Mouse (Mus musculus) forebrain, postnatal 0 days (tissue): ENCODE data around the gene Slf2. TPM values are rescaled to one million over a fixed set of nuclear protein-coding genes. Genes with fewer than 3 reads are reported as not detected.

Source experiments
- ATAC-seq: fragments of 200-750 bp; cut with Nextera tagmentation; 2 replicates; pipeline ENCODE4 v1.8.0; 2017; ENCODE audit warnings: mild to moderate bottlenecking, moderate library complexity
- DNase-seq: peaks from one replicate; pipeline ENCODE4 v3.0.0-alpha.2; 2015
- H3K27ac ChIP-seq: fragments of 300-500 bp; sonication (generic); 2 replicates; pipeline ENCODE4 v1.5.1; 2014; ENCODE audit warnings: low read depth, mild to moderate bottlenecking, antibody characterized with exemption, low read length, moderate library complexity, mixed read lengths
- H3K27me3 ChIP-seq: fragments of 300-500 bp; sonication (generic); 2 replicates; pipeline ENCODE4 v1.6.1; 2014; ENCODE audit warnings: mild to moderate bottlenecking, low read length, mixed read lengths; ENCODE audit not compliant: insufficient read depth
- H3K36me3 ChIP-seq: fragments of 300-500 bp; sonication (generic); 2 replicates; pipeline ENCODE4 v1.6.1; 2014; ENCODE audit warnings: mild to moderate bottlenecking, moderate library complexity; ENCODE audit not compliant: insufficient read depth
- H3K4me1 ChIP-seq: fragments of 300-500 bp; sonication (generic); 2 replicates; pipeline ENCODE4 v1.6.1; 2014; ENCODE audit warnings: antibody characterized with exemption; ENCODE audit not compliant: insufficient read depth
- H3K4me2 ChIP-seq: fragments of 300-500 bp; sonication (generic); 2 replicates; pipeline ENCODE4 v1.6.1; 2014; ENCODE audit warnings: low read depth, mild to moderate bottlenecking, moderate library complexity
- H3K4me3 ChIP-seq: fragments of 300-500 bp; sonication (generic); 2 replicates; pipeline ENCODE4 v1.5.1; 2014; ENCODE audit warnings: low read depth, low read length, mixed read lengths
- H3K9ac ChIP-seq: fragments of 300-500 bp; sonication (generic); 2 replicates; pipeline ENCODE4 v1.6.1; 2014; ENCODE audit warnings: mild to moderate bottlenecking
- H3K9me3 ChIP-seq: fragments of 300-500 bp; sonication (generic); 2 replicates; pipeline ENCODE4 v1.6.1; 2016; ENCODE audit warnings: low read length
- CTCF ChIP-seq: sonication (generic); IDR thresholded peaks from 2 replicates; pipeline ENCODE4 v1.5.1; 2016; ENCODE audit warnings: antibody characterized with exemption, control low read depth, low read depth
- WGBS: fragments of 180-500 bp; shearing (Covaris S2); extraction: QIAGEN DNeasy Blood & Tissue Kit; methylation state at CpG from one replicate; pipeline ENCODE4 v1.1.7; 2014; 5-methylcytosine and 5-hydroxymethylcytosine counted together
- polyA plus RNA-seq: library from polyadenylated mRNA; unstranded; fragments of >200 nt; fragmentation: Nextera tagmentation; extraction: Ambion mirVana; gene quantifications from 2 replicates; pipeline ENCODE4 v1.2.1, GENCODE M21; 2015
- total RNA-seq: library from RNA; depleted of rRNA; stranded (reverse); fragments of >200 nt; gene quantifications from 2 replicates; pipeline ENCODE4 v1.2.3, GENCODE M21; 2014

The Slf2 gene
- total and polyA plus RNA-seq, 2 experiments from 2014 or later: 16.1 to 50.0 TPM

- H3K36me3 ChIP-seq: peaks cover 18% of the 10 kb centered on the region
- H3K4me1 ChIP-seq: peaks cover 15% of the 10 kb centered on the region
- H3K9ac ChIP-seq: 0 out of 2 replicates have a peak overlapping the region, but pooled peaks have one; percentile 25
- peak overlapping the region; percentile 60 for H3K4me2 ChIP-seq
- H3K27ac ChIP-seq: no peak overlapping the region
- H3K4me3 ChIP-seq: peak overlapping the region; percentile 65
- no peak for DNase-seq
- H3K27me3 ChIP-seq: no peaks in the 10 kb centered on the region
- no peaks in the 10 kb centered on the region for H3K9me3 ChIP-seq
- WGBS: 55% methylated on average over 5 of the region's 5 CpGs
- no peak for ATAC-seq
- TF ChIP-seq CTCF: no peak
These were observed 1.1 kb downstream of the Slf2 start for GRCm38 (mm10) chr19:44932051-44932450.

GRCm38 (mm10) chr19:44933136-44933535 is 2.2 kb downstream of the Slf2 start:
- DNase-seq (no peak), ATAC-seq (no peak)
- no peaks in the 10 kb centered on the region for H3K27me3 ChIP-seq
- no peak overlapping the region for H3K4me2 ChIP-seq
- TF ChIP-seq CTCF: 0 out of 2 replicates have a peak, but pooled peaks have one; percentile 12
- H3K4me3 ChIP-seq: no peak overlapping the region
- H3K36me3 ChIP-seq: peaks cover 18% of the 10 kb centered on the region
- no peak overlapping the region for H3K9ac ChIP-seq
- H3K27ac ChIP-seq: no peak overlapping the region
- no peaks in the 10 kb centered on the region for H3K9me3 ChIP-seq
- 71% methylated on average over 1 of the region's 1 CpGs for WGBS
- H3K4me1 ChIP-seq: peaks cover 15% of the 10 kb centered on the region

GRCm38 (mm10) chr19:44959633-44960032 is 28.7 kb downstream of the Slf2 start:
- H3K27me3 ChIP-seq: no peaks in the 10 kb centered on the region
- no peak for ATAC-seq
- H3K9me3 ChIP-seq: no peaks in the 10 kb centered on the region
- H3K4me2 ChIP-seq: no peak overlapping the region
- no peak overlapping the region for H3K9ac ChIP-seq
- H3K4me3 ChIP-seq: no peak overlapping the region
- no peaks in the 10 kb centered on the region for H3K4me1 ChIP-seq
- no peak overlapping the region for H3K27ac ChIP-seq
- no peak for DNase-seq
- H3K36me3 ChIP-seq: peaks cover 71% of the 10 kb centered on the region
- no peak for TF ChIP-seq CTCF
- 96% methylated on average over 2 of the region's 2 CpGs for WGBS

GRCm38 (mm10) chr19:44965978-44966377 is 35.0 kb downstream of the Slf2 start:
- H3K36me3 ChIP-seq: peaks cover 72% of the 10 kb centered on the region
- no peak overlapping the region for H3K4me2 ChIP-seq
- no peaks in the 10 kb centered on the region for H3K4me1 ChIP-seq
- DNase-seq (no peak), ATAC-seq (no peak)
- no peaks in the 10 kb centered on the region for H3K9me3 ChIP-seq
- 96% methylated on average over 1 of the region's 1 CpGs for WGBS
- H3K27me3 ChIP-seq: no peaks in the 10 kb centered on the region
- H3K27ac ChIP-seq: no peak overlapping the region
- TF ChIP-seq CTCF: no peak
- H3K9ac ChIP-seq: no peak overlapping the region
- no peak overlapping the region for H3K4me3 ChIP-seq

- Histone ChIP-seq H3K36me3 (peaks cover 77% of the 10 kb centered on the region), H3K4me3 (no peak overlapping the region), H3K4me2 (no peak overlapping the region), H3K27me3 (no peaks in the 10 kb centered on the region), H3K9me3 (no peaks in the 10 kb centered on the region), H3K4me1 (no peaks in the 10 kb centered on the region), H3K27ac (no peak overlapping the region), H3K9ac (no peak overlapping the region)
- TF ChIP-seq CTCF: no peak
- DNase-seq (no peak), ATAC-seq (no peak)
- 97% methylated on average over 3 of the region's 3 CpGs for WGBS
These were observed 37.4 kb downstream of the Slf2 start for GRCm38 (mm10) chr19:44968329-44968728.

GRCm38 (mm10) chr19:44976636-44977035 is 45.7 kb downstream of the Slf2 start:
- Histone ChIP-seq H3K9me3 (no peaks in the 10 kb centered on the region), H3K27me3 (no peaks in the 10 kb centered on the region), H3K9ac (no peak overlapping the region), H3K36me3 (peaks cover 82% of the 10 kb centered on the region), H3K4me1 (no peaks in the 10 kb centered on the region), H3K4me3 (no peak overlapping the region), H3K4me2 (no peak overlapping the region), H3K27ac (no peak overlapping the region)
- no peak for TF ChIP-seq CTCF
- DNase-seq: no peak
- 84% methylated on average over 6 of the region's 6 CpGs for WGBS
- ATAC-seq: no peak

GRCm38 (mm10) chr19:44977148-44977547 is 46.2 kb downstream of the Slf2 start:
- Histone ChIP-seq H3K9ac (no peak overlapping the region), H3K9me3 (no peaks in the 10 kb centered on the region), H3K27ac (no peak overlapping the region), H3K4me1 (no peaks in the 10 kb centered on the region), H3K27me3 (no peaks in the 10 kb centered on the region), H3K4me2 (no peak overlapping the region), H3K4me3 (no peak overlapping the region), H3K36me3 (peaks cover 78% of the 10 kb centered on the region)
- DNase-seq: no peak
- WGBS: 95% methylated on average over 6 of the region's 6 CpGs
- ATAC-seq: no peak
- no peak for TF ChIP-seq CTCF
